Mouse (Mus musculus) hindbrain, embryonic 16.5 days (tissue): ENCODE results near the gene Kptn. TPM values are rescaled to one million over a fixed set of nuclear protein-coding genes. Genes with fewer than 3 reads are reported as not detected.

ENCODE experiments used
- ATAC-seq: fragments of 200-750 bp; cut with Nextera tagmentation; 2 replicates; pipeline ENCODE4 v1.8.0; 2017; ENCODE audit warnings: moderate TSS enrichment, moderate library complexity
- H3K27ac ChIP-seq: fragments of 300-500 bp; sonication (generic); 2 replicates; pipeline ENCODE4 v1.5.1; 2014; ENCODE audit warnings: low read depth, mild to moderate bottlenecking, control low read depth, low read length, moderate library complexity
- H3K27me3 ChIP-seq: fragments of 300-500 bp; sonication (generic); replicated peaks from 2 replicates; pipeline ENCODE4 v1.6.1; 2014; ENCODE audit warnings: low read length; ENCODE audit not compliant: control insufficient read depth, insufficient read depth
- H3K36me3 ChIP-seq: fragments of 300-500 bp; sonication (generic); 2 replicates; pipeline ENCODE4 v1.6.1; 2014; ENCODE audit warnings: mild to moderate bottlenecking, low read length, moderate library complexity, mixed read lengths; ENCODE audit not compliant: control insufficient read depth, insufficient read depth
- H3K4me1 ChIP-seq: fragments of 300-500 bp; sonication (generic); 2 replicates; pipeline ENCODE4 v1.6.1; 2014; ENCODE audit warnings: low read depth, low read length; ENCODE audit not compliant: control insufficient read depth, insufficient read depth
- H3K4me2 ChIP-seq: fragments of 300-500 bp; sonication (generic); 2 replicates; pipeline ENCODE4 v1.6.1; 2014; ENCODE audit warnings: mild to moderate bottlenecking, low read length, control low read depth, moderate library complexity
- H3K4me3 ChIP-seq: fragments of 300-500 bp; sonication (generic); 2 replicates; pipeline ENCODE4 v1.5.1; 2014; ENCODE audit warnings: mild to moderate bottlenecking, low read length, control low read depth, moderate library complexity
- H3K9ac ChIP-seq: fragments of 300-500 bp; sonication (generic); 2 replicates; pipeline ENCODE4 v1.6.1; 2014; ENCODE audit warnings: low read depth, mild to moderate bottlenecking, control low read depth, low read length, moderate library complexity
- H3K9me3 ChIP-seq: fragments of 300-500 bp; sonication (generic); 2 replicates; pipeline ENCODE4 v1.6.1; 2014; ENCODE audit warnings: mild to moderate bottlenecking, low read length, moderate library complexity; ENCODE audit not compliant: control insufficient read depth
- WGBS: fragments of 180-500 bp; shearing (Covaris S2); extraction: QIAGEN DNeasy Blood & Tissue Kit; methylation state at CpG from one replicate; pipeline ENCODE4 v1.1.7; 2014; 5-methylcytosine and 5-hydroxymethylcytosine counted together
- polyA plus RNA-seq: library from polyadenylated mRNA; unstranded; fragments of >200 nt; fragmentation: Nextera tagmentation; extraction: Ambion mirVana; gene quantifications from 2 replicates; pipeline ENCODE4 v1.2.1, GENCODE M21; 2015

Kptn gene
- polyA plus RNA-seq = 48.3 and 49.8 TPM in 2 replicates

DNA sequence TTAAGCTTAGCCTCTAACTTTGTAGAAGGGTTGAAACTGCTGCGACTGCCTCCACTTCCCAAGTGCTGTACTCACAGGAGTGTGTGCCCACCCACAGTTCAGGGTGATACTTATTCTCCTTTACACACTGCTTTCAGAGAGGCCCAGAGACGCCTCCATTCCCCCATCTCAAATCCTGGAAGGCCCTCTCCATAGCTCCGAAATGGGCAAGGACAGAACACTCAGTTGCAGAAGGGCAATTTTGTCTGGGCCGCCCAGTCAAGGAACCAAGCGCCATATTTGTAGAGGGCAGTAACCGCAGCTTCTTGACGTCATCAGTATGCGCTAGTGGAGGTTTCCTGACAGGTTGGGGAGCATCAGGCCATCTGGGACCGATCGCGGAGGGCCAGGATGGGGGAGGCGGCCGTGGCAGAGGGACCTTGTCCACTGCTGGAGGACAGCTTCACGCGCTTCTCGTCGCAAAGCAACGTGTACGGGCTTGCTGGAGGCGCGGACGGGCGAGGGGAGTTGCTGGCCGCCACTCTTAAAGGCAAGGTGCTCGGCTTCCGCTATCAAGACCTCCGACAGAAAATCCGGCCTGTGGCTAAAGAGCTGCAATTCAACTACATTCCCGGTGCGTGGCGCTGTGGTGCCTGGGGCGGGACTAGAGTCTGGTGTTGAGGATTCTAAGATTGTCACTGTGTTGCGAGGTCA lies at the start of gene Kptn:
Gene Kptn, plus strand, starts transcription at position 327 of the 693 bp plus-strand sequence.
- Histone ChIP-seq H3K4me1 (peaks cover 10% of the 10 kb centered on the region), H3K27ac (peak within 1 kb of the TSS; percentile 96), H3K4me2 (peak within 1 kb of the TSS; percentile 77), H3K27me3 (no peaks in the 10 kb centered on the region), H3K36me3 (peaks cover 22% of the 10 kb centered on the region), H3K9ac (peak within 1 kb of the TSS; percentile 94), H3K9me3 (no peaks in the 10 kb centered on the region), H3K4me3 (peak within 1 kb of the TSS; percentile 82)
- WGBS = under 1% methylated on average over 33 of the region's 33 CpGs
- peak; percentile 90 for ATAC-seq

DNA sequence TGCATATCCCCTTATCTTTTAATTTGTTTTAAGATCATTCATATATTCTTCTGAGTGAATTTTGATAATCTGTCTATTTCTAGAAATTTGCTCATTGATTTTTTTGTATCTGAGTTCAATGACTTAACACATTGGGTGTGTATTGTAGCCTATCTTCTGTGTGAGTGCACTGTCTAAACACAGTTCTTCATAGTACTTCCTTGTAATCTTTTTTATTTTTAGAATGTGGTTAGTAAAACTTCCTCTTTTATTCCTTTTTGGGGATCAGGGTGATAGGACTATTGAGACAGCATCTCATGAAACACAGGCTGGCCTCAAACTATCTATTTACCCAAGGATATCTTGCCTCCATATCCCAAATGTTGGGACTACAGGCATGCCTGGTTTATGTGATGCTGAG lies 48.8 kb upstream of the Kptn start:
- Histone ChIP-seq H3K9me3 (no peaks in the 10 kb centered on the region), H3K4me3 (no peak overlapping the region), H3K4me1 (no peaks in the 10 kb centered on the region), H3K27ac (no peak overlapping the region), H3K4me2 (no peak overlapping the region), H3K9ac (no peak overlapping the region), H3K36me3 (no peaks in the 10 kb centered on the region), H3K27me3 (no peaks in the 10 kb centered on the region; the same call in 1 of the 2 replicates)
- ATAC-seq = no peak

DNA sequence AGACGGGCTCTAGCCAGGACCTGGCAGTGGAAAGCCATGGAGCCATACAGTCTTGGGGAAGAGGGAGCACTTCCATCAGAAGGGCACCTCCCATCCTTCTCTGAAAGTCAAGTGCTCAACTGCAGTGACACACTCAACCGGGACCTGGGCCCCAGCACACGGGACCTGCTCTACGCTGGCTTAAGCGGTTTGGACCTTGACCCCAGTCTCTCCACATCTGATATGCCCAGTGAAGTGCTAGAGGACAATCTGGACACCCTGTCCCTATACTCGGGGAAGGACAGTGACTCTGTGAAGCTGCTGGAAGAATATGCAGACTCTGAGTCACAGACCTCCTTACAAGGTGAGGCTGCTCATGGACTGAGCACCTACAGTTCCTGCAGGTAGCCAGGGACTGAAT lies 47.8 kb upstream of the Kptn start:
- H3K27ac ChIP-seq = no peak overlapping the region
- 89% methylated on average over 6 of the region's 6 CpGs for WGBS
- H3K4me3 ChIP-seq = no peak overlapping the region
- H3K4me1 ChIP-seq = no peaks in the 10 kb centered on the region
- H3K4me2 ChIP-seq = no peak overlapping the region
- H3K9me3 ChIP-seq = no peaks in the 10 kb centered on the region
- no peak for ATAC-seq
- H3K36me3 ChIP-seq = no peaks in the 10 kb centered on the region
- no peak overlapping the region for H3K9ac ChIP-seq
- no peaks in the 10 kb centered on the region for H3K27me3 ChIP-seq

DNA sequence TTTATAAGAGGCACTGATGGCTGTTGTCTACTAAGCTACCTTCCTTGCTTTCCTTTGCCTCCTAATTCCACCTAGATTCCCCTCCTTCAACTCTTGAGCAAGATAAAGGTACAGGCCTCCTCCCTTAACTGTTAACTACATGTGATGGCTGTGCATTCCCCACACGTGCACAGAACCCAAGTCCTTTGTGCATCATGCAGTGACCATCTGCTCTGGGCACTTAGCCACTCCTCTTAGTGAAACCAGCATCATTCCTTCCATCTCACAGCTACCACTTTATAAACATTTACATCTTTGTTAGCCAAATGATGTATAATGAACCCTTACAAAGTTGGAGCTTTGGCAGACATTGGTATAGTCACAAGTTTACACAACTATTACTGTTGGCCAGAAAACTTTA lies 39.7 kb upstream of the Kptn start:
- Histone ChIP-seq H3K4me1 (no peaks in the 10 kb centered on the region), H3K27ac (no peak overlapping the region), H3K4me3 (no peak overlapping the region), H3K4me2 (no peak overlapping the region), H3K9ac (no peak overlapping the region), H3K9me3 (no peaks in the 10 kb centered on the region), H3K36me3 (no peaks in the 10 kb centered on the region), H3K27me3 (no peaks in the 10 kb centered on the region)
- 70% methylated on average over 1 of the region's 1 CpGs for WGBS
- no peak for ATAC-seq

DNA sequence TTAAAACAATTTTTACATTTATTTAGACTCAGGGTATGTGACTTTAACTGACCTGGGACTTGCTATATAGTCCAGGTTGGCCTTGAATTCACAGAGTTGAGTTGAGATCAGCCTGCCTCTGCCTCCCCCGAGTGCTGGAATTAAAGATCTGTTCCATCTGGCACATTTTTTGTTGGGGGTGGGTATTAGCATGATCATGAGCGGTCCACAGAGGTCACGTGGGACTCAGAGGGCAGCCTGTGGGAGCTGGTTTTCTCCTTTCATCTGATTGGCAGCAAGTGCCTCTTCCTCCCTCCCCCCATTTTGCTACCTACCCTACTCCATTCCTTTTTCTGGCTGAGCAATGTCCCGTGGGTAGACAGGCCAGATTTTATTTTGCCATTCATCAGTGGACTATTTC lies 39.1 kb upstream of the Kptn start:
- Histone ChIP-seq H3K27me3 (peaks cover 3% of the 10 kb centered on the region; the same call in 1 of the 2 replicates), H3K27ac (no peak overlapping the region), H3K9me3 (no peaks in the 10 kb centered on the region), H3K9ac (no peak overlapping the region), H3K4me2 (no peak overlapping the region), H3K4me3 (no peak overlapping the region), H3K4me1 (no peaks in the 10 kb centered on the region), H3K36me3 (no peaks in the 10 kb centered on the region)
- 73% methylated on average over 4 of the region's 4 CpGs for WGBS
- ATAC-seq = no peak

DNA sequence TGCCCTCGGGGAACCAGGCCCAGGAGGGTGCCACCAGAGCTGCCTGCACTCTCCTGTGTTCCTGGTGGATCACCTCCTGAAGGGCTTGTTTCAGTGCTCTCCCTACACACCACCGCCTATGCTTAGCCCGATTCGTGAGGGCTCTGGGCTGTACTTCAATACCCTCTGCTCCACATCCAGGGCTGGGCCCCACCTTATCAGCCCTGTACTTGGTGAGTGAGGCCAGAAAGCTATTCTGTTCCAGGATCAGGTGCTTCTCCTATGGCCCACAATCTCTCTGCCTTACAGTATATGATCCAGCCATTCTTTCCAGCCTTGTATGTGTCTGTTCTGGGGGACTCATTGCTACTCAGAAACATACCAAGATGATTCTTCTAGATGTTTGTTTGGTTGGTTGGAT lies 36.3 kb upstream of the Kptn start:
- Histone ChIP-seq H3K4me3 (no peak overlapping the region), H3K4me1 (no peaks in the 10 kb centered on the region), H3K9me3 (no peaks in the 10 kb centered on the region), H3K4me2 (no peak overlapping the region), H3K36me3 (no peaks in the 10 kb centered on the region), H3K27ac (no peak overlapping the region), H3K9ac (no peak overlapping the region), H3K27me3 (peaks cover 3% of the 10 kb centered on the region; the same call in 1 of the 2 replicates)
- ATAC-seq = no peak
- 59% methylated on average over 4 of the region's 4 CpGs for WGBS

DNA sequence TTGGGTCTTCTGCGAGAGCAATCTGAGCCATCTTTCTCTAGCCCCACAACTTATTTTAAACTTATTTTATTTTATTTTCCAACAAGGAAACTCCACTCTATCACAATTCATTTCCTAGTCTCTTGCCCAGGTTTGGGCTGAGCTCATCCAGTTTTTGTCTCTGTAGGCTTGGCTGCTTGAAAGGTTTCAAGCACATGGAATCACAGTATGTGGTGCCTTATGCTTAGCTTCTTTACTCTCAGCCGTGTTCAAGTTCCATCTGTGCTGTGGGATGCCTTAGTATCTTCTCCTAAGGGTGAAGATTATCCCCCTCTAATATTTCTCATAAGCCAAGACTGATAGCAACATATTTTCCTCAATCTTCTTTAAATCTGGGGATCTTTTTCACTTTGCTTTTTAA lies 32.1 kb upstream of the Kptn start:
- Histone ChIP-seq H3K27me3 (peaks cover 3% of the 10 kb centered on the region; the same call in 1 of the 2 replicates), H3K4me2 (no peak overlapping the region), H3K4me1 (no peaks in the 10 kb centered on the region), H3K27ac (no peak overlapping the region), H3K4me3 (no peak overlapping the region), H3K36me3 (no peaks in the 10 kb centered on the region), H3K9ac (no peak overlapping the region), H3K9me3 (no peaks in the 10 kb centered on the region)
- 70% methylated on average over 2 of the region's 2 CpGs for WGBS
- no peak for ATAC-seq

DNA sequence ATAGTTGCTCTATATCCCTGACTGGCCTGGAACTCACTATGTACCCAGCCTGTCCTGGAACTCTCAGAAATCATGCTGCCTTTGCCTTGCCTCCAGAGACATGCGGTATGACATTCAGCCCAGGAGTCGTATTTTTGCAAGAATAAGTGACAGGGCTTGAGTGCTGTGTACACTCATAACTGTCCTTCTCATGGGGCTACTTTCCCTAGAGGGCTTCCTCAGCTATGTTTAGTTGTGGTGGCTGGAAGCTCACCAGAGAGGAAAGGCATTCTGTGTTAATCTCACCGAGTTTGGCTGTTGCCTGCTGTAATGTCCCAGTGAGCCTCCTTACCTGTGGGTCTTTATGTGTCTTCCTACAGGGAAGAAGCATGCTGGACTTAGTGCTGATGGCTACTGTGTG lies 25.1 kb upstream of the Kptn start:
- ATAC-seq = no peak
- H3K27ac ChIP-seq = no peak overlapping the region
- H3K9me3 ChIP-seq = no peaks in the 10 kb centered on the region
- H3K36me3 ChIP-seq = no peaks in the 10 kb centered on the region
- peaks cover 2% of the 10 kb centered on the region; the same call in 1 of the 2 replicates for H3K27me3 ChIP-seq
- H3K4me2 ChIP-seq = no peak overlapping the region
- H3K4me1 ChIP-seq = peaks cover 10% of the 10 kb centered on the region
- no peak overlapping the region for H3K4me3 ChIP-seq
- 75% methylated on average over 3 of the region's 3 CpGs for WGBS
- H3K9ac ChIP-seq = no peak overlapping the region

DNA sequence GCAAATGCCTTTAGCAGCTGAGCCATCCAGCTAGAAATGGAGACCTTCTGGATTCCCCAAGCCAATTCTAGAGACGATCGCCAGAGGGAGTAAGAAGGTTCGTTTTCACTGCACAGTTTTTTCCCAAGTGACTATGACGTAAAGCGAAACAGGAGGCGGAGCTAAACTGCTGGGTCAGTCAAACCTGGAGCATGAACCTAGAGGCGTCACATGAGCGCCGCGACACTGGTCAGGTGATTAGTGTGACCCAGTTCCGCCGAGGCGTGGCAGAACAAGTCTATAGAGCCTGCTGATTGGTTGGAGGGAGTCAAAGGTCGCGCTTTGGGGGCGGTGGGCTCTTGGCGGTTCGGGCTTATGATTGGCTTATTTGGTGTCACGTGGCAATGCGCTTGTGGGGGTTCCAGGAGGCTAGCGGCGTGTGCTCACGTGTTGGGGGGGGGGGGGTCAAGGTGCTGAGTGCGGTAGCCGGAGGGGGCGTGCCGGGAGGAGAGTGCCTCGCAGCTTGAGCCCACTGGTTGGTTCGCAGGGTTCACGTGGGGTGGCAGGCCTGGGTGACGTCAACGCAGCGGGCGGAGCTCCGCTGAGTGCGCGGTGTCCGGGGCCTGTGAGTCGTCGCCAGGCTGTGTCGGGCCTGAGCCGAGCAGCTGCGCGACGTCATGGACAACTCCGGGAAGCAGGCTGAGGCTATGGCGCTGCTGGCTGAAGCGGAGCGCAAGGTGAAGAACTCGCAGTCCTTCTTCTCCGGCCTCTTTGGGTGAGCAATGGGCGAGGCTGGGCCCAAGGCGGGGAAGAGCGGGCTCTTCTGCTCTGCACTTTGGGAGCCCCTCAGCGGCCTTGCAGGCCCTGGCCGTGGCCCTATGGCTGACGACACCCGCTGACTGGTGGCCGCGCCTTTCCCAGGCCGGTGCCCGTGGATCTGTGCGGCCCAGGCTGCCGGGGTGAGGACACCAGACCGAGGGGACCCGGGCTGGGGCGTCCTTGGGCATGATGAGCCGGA lies 21.4 kb upstream of the Kptn start, which contains the start of gene Napa:
Gene Napa, plus strand, starts transcription at position 438 of the 997 bp plus-strand sequence.
- Histone ChIP-seq H3K27ac (peak within 1 kb of the TSS; percentile 88), H3K9me3 (no peaks in the 10 kb centered on the region), H3K27me3 (peaks cover 2% of the 10 kb centered on the region; the same call in 1 of the 2 replicates), H3K4me2 (peak within 1 kb of the TSS; percentile 91), H3K36me3 (no peaks in the 10 kb centered on the region), H3K4me1 (peaks cover 38% of the 10 kb centered on the region), H3K4me3 (peak within 1 kb of the TSS; percentile 76), H3K9ac (peak within 1 kb of the TSS; percentile 87)
- under 1% methylated on average over 64 of the region's 68 CpGs for WGBS
- peak; percentile 98 for ATAC-seq
